Mouse (Mus musculus) embryonic facial prominence, embryonic 14.5 days (tissue): ENCODE measurements around the gene Olfr9. TPM values are rescaled to one million over a fixed set of nuclear protein-coding genes. Genes with fewer than 3 reads are reported as not detected.

Source experiments
- ATAC-seq: fragments of 200-750 bp; cut with Nextera tagmentation; 2 replicates; pipeline ENCODE4 v1.8.0; 2017; ENCODE audit warnings: low read depth, moderate number of reproducible peaks, moderate TSS enrichment
- DNase-seq: peaks from one replicate; pipeline ENCODE4 v3.0.0-alpha.2; 2015; ENCODE audit warnings: low spot score
- H3K27ac ChIP-seq: fragments of 300-500 bp; sonication (generic); replicated peaks from 2 replicates; pipeline ENCODE4 v1.5.1; 2014; ENCODE audit warnings: low read depth, mild to moderate bottlenecking, low read length, moderate library complexity
- H3K27me3 ChIP-seq: fragments of 300-500 bp; sonication (generic); replicated peaks from 2 replicates; pipeline ENCODE4 v1.6.1; 2014; ENCODE audit warnings: low read length; ENCODE audit not compliant: control insufficient read depth, insufficient read depth
- H3K36me3 ChIP-seq: fragments of 300-500 bp; sonication (generic); 2 replicates; pipeline ENCODE4 v1.6.1; 2014; ENCODE audit warnings: low read length, mixed read lengths; ENCODE audit not compliant: control insufficient read depth, insufficient read depth
- H3K4me1 ChIP-seq: fragments of 300-500 bp; sonication (generic); 2 replicates; pipeline ENCODE4 v1.6.1; 2014; ENCODE audit warnings: antibody characterized with exemption, low read length; ENCODE audit not compliant: control insufficient read depth, insufficient read depth
- H3K4me2 ChIP-seq: fragments of 300-500 bp; sonication (generic); 2 replicates; pipeline ENCODE4 v1.6.1; 2014; ENCODE audit warnings: low read depth, mild to moderate bottlenecking, low read length, moderate library complexity, mixed read lengths
- H3K4me3 ChIP-seq: fragments of 300-500 bp; sonication (generic); 2 replicates; pipeline ENCODE4 v1.5.1; 2014; ENCODE audit warnings: low read depth, mild to moderate bottlenecking, low read length
- H3K9ac ChIP-seq: fragments of 300-500 bp; sonication (generic); 2 replicates; pipeline ENCODE4 v1.6.1; 2014; ENCODE audit warnings: low read depth, mild to moderate bottlenecking, low read length, moderate library complexity, mixed read lengths
- H3K9me3 ChIP-seq: fragments of 300-500 bp; sonication (generic); 2 replicates; pipeline ENCODE4 v1.6.1; 2016; ENCODE audit warnings: low read length; ENCODE audit not compliant: control insufficient read depth
- WGBS: fragments of 180-500 bp; shearing (Covaris S2); extraction: QIAGEN DNeasy Blood & Tissue Kit; methylation state at CpG from one replicate; pipeline ENCODE4 v1.1.7; 2014; 5-methylcytosine and 5-hydroxymethylcytosine counted together
- polyA plus RNA-seq: library from polyadenylated mRNA; unstranded; fragments of >200 nt; fragmentation: Nextera tagmentation; extraction: Ambion mirVana; gene quantifications from 2 replicates; pipeline ENCODE4 v1.2.1, GENCODE M21; 2014

The Olfr9 gene
- polyA plus RNA-seq, 1 experiment from 2014 or later = not detected

- DNase-seq (no peak), ATAC-seq (no peak)
- Histone ChIP-seq H3K4me2 (no peak overlapping the region), H3K9ac (no peak overlapping the region), H3K9me3 (no peaks in the 10 kb centered on the region), H3K36me3 (no peaks in the 10 kb centered on the region), H3K27me3 (no peaks in the 10 kb centered on the region), H3K4me1 (no peaks in the 10 kb centered on the region), H3K4me3 (no peak overlapping the region), H3K27ac (no peak overlapping the region)
Observed at GRCm38 (mm10) chr10:129023319-129023718, 34.1 kb downstream of the Olfr9 start.

- H3K4me2 ChIP-seq = no peak overlapping the region
- H3K27me3 ChIP-seq = no peaks in the 10 kb centered on the region
- no peak for ATAC-seq
- peak; percentile 45 for DNase-seq
- 59% methylated on average over 3 of the region's 3 CpGs for WGBS
- no peak overlapping the region for H3K27ac ChIP-seq
- no peak overlapping the region for H3K9ac ChIP-seq
- H3K36me3 ChIP-seq = no peaks in the 10 kb centered on the region
- no peaks in the 10 kb centered on the region for H3K9me3 ChIP-seq
- no peak overlapping the region for H3K4me3 ChIP-seq
- no peaks in the 10 kb centered on the region for H3K4me1 ChIP-seq
Observed at GRCm38 (mm10) chr10:129026018-129026662, 36.9 kb downstream of the Olfr9 start.

- no peak for DNase-seq
- Histone ChIP-seq H3K9me3 (no peaks in the 10 kb centered on the region), H3K4me3 (no peak overlapping the region), H3K36me3 (no peaks in the 10 kb centered on the region), H3K27ac (no peak overlapping the region), H3K27me3 (no peaks in the 10 kb centered on the region), H3K4me1 (no peaks in the 10 kb centered on the region), H3K9ac (no peak overlapping the region), H3K4me2 (no peak overlapping the region)
- 85% methylated on average over 2 of the region's 2 CpGs for WGBS
- no peak for ATAC-seq
Observed at GRCm38 (mm10) chr10:129028343-129028742, 39.1 kb downstream of the Olfr9 start.

GRCm38 (mm10) chr10:129039796-129040195 is 50.6 kb downstream of the Olfr9 start, which contains the start of gene Olfr764-ps1:
Gene Olfr764-ps1 (minus strand): TSS chr10:129039896.
- Histone ChIP-seq H3K4me3 (no peak within 1 kb of the TSS), H3K9me3 (no peaks in the 10 kb centered on the region), H3K36me3 (no peaks in the 10 kb centered on the region), H3K4me2 (no peak within 1 kb of the TSS), H3K4me1 (no peaks in the 10 kb centered on the region), H3K27me3 (no peaks in the 10 kb centered on the region), H3K27ac (no peak within 1 kb of the TSS), H3K9ac (no peak within 1 kb of the TSS)
- ATAC-seq = no peak
- no peak for DNase-seq
- 78% methylated on average over 3 of the region's 3 CpGs for WGBS

Other genes with a start within 250 kb of the Olfr9 start
- gene Dgka, start 244.6 kb upstream of the Olfr9 start, polyA plus RNA-seq = 16.7 and 17.0 TPM in 2 replicates
- gene Pym1, start 241.5 kb upstream of the Olfr9 start, polyA plus RNA-seq = 27.1 and 34.7 TPM in 2 replicates
- 1.4 and 1.8 TPM in 2 replicates for gene Mmp19, start 198.5 kb upstream of the Olfr9 start, polyA plus RNA-seq
- gene Dnajc14, start 185.4 kb upstream of the Olfr9 start, polyA plus RNA-seq = 42.7 and 47.9 TPM in 2 replicates
- 13.7 and 14.9 TPM in 2 replicates for gene Tmem198b, start 185.1 kb upstream of the Olfr9 start, polyA plus RNA-seq
- 185 and 194 TPM in 2 replicates for gene Sarnp, start 172.1 kb upstream of the Olfr9 start, polyA plus RNA-seq
- gene Ormdl2, start 167.8 kb upstream of the Olfr9 start, polyA plus RNA-seq = 49.0 and 49.5 TPM in 2 replicates
- 4.7 and 5.0 TPM in 2 replicates for gene Gdf11, start 97.7 kb upstream of the Olfr9 start, polyA plus RNA-seq
- 916 and 959 TPM in 2 replicates for gene Cd63, start 88.4 kb upstream of the Olfr9 start, polyA plus RNA-seq
- gene Rdh5, start 66.5 kb upstream of the Olfr9 start, polyA plus RNA-seq = 15.5 and 16.0 TPM in 2 replicates
- 242 and 248 TPM in 2 replicates for gene Bloc1s1, start 65.4 kb upstream of the Olfr9 start, polyA plus RNA-seq
- gene Itga7, start 55.6 kb upstream of the Olfr9 start, polyA plus RNA-seq = 23.5 and 30.2 TPM in 2 replicates
- not detected in 2 replicates for gene Mettl7b, start 28.4 kb upstream of the Olfr9 start, polyA plus RNA-seq
- gene Olfr763, start 21.4 kb downstream of the Olfr9 start, polyA plus RNA-seq = not detected in 2 replicates
- gene Olfr764-ps1, start 50.5 kb downstream of the Olfr9 start, polyA plus RNA-seq = not detected in 2 replicates
- not detected in 2 replicates for gene Olfr765, start 60.6 kb downstream of the Olfr9 start, polyA plus RNA-seq
- gene Olfr766-ps1, start 79.5 kb downstream of the Olfr9 start, polyA plus RNA-seq = not detected in 2 replicates
- gene Olfr767, start 93.5 kb downstream of the Olfr9 start, polyA plus RNA-seq = not detected in 2 replicates
- gene Olfr768, start 109.9 kb downstream of the Olfr9 start, polyA plus RNA-seq = not detected in 2 replicates
- 0.04 and 0.12 TPM in 2 replicates for gene Olfr769, start 128.4 kb downstream of the Olfr9 start, polyA plus RNA-seq
- not detected in 2 replicates for gene Olfr770, start 149.6 kb downstream of the Olfr9 start, polyA plus RNA-seq
- gene Olfr771, start 175.3 kb downstream of the Olfr9 start, polyA plus RNA-seq = not detected in 2 replicates
- gene Olfr772, start 188.5 kb downstream of the Olfr9 start, polyA plus RNA-seq = not detected in 2 replicates
- gene Olfr773, start 198.0 kb downstream of the Olfr9 start, polyA plus RNA-seq = not detected in 2 replicates
- gene Olfr774, start 246.8 kb downstream of the Olfr9 start, polyA plus RNA-seq = not detected in 2 replicates